Mouse (Mus musculus): ENCODE measurements around the gene Wscd1. TPM values are rescaled to one million over a fixed set of nuclear protein-coding genes. Genes with fewer than 3 reads are reported as not detected.

The Wscd1 gene
- polyA plus RNA-seq, 1 experiment from 2014 or later = 50.5 TPM

DNA sequence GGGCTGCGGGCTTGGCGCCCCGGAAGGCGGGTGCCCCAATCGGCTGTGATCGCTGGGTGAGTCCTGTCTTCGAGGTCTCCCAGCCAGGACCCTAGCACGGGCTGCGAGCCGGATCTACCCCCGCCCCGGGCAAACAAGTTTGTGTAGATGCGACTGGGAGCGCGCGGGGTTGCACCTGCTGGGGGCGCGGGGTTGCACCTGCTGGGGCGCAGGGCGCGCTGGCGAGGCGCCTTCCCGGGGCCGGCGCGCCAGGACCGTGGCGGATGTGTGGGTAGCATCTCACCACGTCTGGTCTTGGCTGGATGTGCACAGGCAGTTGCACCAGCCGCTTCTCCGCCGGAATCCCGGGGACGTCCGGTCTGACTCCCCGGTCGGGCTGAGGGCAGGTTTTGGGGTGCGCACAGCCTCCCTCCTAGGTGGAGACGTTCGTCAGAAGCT is 1.5 kb downstream of the Wscd1 start:
- Histone ChIP-seq H3K4me1 (ENCODE audit: control insufficient read depth, insufficient read depth, low read length) (peaks cover 25% of the 10 kb centered on the region), H3K36me3 (ENCODE audit: control insufficient read depth, insufficient read depth, low read length) (no peaks in the 10 kb centered on the region), H3K27me3 (ENCODE audit: control insufficient read depth, insufficient read depth, low read length) (peaks cover 7% of the 10 kb centered on the region; the same call in 1 of the 2 replicates), H3K27ac (ENCODE audit: low read depth, low read length) (no peak overlapping the region; the same call in 1 of the 2 replicates), H3K4me3 (ENCODE audit: low read depth, low read length) (peak overlapping the region; percentile 63), H3K9ac (ENCODE audit: low read length) (peak overlapping the region; percentile 86), H3K4me2 (ENCODE audit: low read depth) (peak overlapping the region; percentile 61), H3K9me3 (ENCODE audit: control insufficient read depth, low read length) (no peaks in the 10 kb centered on the region)
- DNase-seq (ENCODE audit: low spot score) (no peak), ATAC-seq (ENCODE audit: insufficient read depth, low FRiP score, low TSS enrichment) (peak; percentile 39)
- WGBS = under 1% methylated on average over 41 of the region's 41 CpGs

DNA sequence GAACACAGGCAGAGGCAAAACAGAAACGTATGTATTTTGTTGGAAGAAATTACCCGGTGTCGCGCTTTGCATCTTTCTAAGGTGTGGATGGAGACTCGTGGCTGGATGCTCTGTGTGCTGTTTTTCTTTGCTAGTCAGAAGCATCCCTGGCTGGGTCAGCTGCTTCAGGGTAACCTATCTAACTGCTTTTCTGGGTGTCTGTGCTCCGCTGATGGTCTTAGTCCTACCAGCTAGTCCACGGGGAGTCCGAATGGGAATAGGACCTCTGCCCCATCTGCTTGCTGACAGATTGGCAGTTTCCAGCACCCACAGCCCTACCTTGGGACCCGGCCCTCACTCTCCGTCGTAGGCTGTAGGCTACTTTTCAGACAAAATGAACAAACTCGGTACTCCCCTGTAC is 2.0 kb downstream of the Wscd1 start:
- Histone ChIP-seq H3K36me3 (ENCODE audit: control insufficient read depth, insufficient read depth, low read length) (no peaks in the 10 kb centered on the region), H3K27me3 (ENCODE audit: control insufficient read depth, insufficient read depth, low read length) (peaks cover 7% of the 10 kb centered on the region; the same call in 1 of the 2 replicates), H3K4me1 (ENCODE audit: control insufficient read depth, insufficient read depth, low read length) (peaks cover 25% of the 10 kb centered on the region), H3K27ac (ENCODE audit: low read depth, low read length) (no peak overlapping the region), H3K9me3 (ENCODE audit: control insufficient read depth, low read length) (no peaks in the 10 kb centered on the region), H3K4me2 (ENCODE audit: low read depth) (peak overlapping the region; percentile 61), H3K9ac (ENCODE audit: low read length) (peak overlapping the region; percentile 86), H3K4me3 (ENCODE audit: low read depth, low read length) (peak overlapping the region; percentile 63)
- ATAC-seq (ENCODE audit: insufficient read depth, low FRiP score, low TSS enrichment) = no peak
- DNase-seq (ENCODE audit: low spot score) = no peak
- 30% methylated on average over 12 of the region's 12 CpGs for WGBS

DNA sequence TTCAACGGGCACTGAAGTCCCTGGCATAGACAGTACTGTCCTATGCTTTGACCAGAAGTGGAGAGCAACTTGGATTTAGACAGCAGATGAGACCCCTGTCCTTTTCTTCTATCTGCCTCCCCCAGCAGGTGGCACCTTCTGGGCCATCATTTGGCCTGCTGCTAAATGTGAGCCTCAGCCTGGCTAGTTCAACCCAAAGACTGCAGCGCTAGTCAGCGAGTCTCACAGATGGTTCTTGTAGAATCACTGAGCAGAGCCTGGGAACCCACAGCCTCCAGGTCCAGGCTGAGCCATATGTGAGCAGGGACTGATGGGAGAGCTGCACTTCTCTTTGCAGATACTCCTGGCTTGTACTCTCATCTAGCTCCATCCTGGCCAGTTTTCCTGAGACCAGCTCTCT is 2.9 kb downstream of the Wscd1 start:
- Histone ChIP-seq H3K27me3 (ENCODE audit: control insufficient read depth, insufficient read depth, low read length) (peaks cover 7% of the 10 kb centered on the region; the same call in 1 of the 2 replicates), H3K27ac (ENCODE audit: low read depth, low read length) (no peak overlapping the region), H3K36me3 (ENCODE audit: control insufficient read depth, insufficient read depth, low read length) (no peaks in the 10 kb centered on the region), H3K9ac (ENCODE audit: low read length) (peak overlapping the region; percentile 86), H3K4me1 (ENCODE audit: control insufficient read depth, insufficient read depth, low read length) (peaks cover 29% of the 10 kb centered on the region), H3K4me3 (ENCODE audit: low read depth, low read length) (peak overlapping the region; percentile 63), H3K4me2 (ENCODE audit: low read depth) (peak overlapping the region; percentile 61), H3K9me3 (ENCODE audit: control insufficient read depth, low read length) (no peaks in the 10 kb centered on the region)
- DNase-seq (ENCODE audit: low spot score) (no peak), ATAC-seq (ENCODE audit: insufficient read depth, low FRiP score, low TSS enrichment) (no peak)
- WGBS = 66% methylated on average over 3 of the region's 3 CpGs

DNA sequence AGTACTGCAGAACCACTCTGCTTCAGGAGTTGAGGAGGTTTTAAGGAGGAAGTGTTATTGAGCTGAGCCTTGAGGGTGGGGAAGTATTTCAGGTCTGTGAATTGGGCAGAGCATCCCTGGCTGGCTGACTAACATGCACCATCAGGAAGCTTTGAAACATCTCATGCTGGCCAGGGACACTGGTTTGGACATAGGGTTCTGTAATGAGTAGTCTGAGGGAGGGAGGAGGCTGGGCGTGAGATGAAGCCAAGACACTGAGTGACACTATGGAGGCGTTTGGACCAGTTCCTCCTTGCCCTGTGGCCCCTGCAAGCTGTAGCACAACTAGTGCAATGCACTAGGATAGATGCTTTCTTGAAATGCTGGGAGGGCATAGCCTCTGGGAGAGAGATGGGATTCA is 5.4 kb downstream of the Wscd1 start:
- ATAC-seq (ENCODE audit: insufficient read depth, low FRiP score, low TSS enrichment) = no peak
- H3K4me2 ChIP-seq (ENCODE audit: low read depth) = no peak overlapping the region
- H3K36me3 ChIP-seq (ENCODE audit: control insufficient read depth, insufficient read depth, low read length) = no peaks in the 10 kb centered on the region
- H3K9ac ChIP-seq (ENCODE audit: low read length) = no peak overlapping the region
- H3K4me1 ChIP-seq (ENCODE audit: control insufficient read depth, insufficient read depth, low read length) = peaks cover 45% of the 10 kb centered on the region
- no peaks in the 10 kb centered on the region for H3K9me3 ChIP-seq (ENCODE audit: control insufficient read depth, low read length)
- no peak for DNase-seq (ENCODE audit: low spot score)
- peaks cover 7% of the 10 kb centered on the region; the same call in 1 of the 2 replicates for H3K27me3 ChIP-seq (ENCODE audit: control insufficient read depth, insufficient read depth, low read length)
- no peak overlapping the region for H3K4me3 ChIP-seq (ENCODE audit: low read depth, low read length)
- no peak overlapping the region for H3K27ac ChIP-seq (ENCODE audit: low read depth, low read length)
- 63% methylated on average over 2 of the region's 2 CpGs for WGBS

DNA sequence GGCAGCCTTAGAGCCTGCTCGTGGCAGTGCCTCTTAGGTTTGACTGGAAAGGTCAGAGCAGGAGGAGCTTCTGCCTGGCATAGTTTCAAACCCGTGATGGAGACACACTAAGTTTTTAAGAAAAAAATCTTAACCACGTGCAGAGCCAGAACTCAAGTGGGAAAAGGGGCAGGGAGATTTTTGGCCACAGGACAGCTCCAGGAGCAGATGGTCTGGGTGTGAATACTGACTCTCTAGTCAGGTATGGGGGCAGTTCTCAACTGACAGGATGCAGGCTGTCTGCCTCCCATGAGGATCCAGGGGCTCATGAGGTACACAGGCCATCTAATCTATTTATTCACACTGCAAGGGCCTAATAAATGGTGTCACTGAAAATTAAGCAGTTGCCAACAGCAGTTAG is 6.6 kb downstream of the Wscd1 start:
- ATAC-seq (ENCODE audit: insufficient read depth, low FRiP score, low TSS enrichment) (no peak), DNase-seq (ENCODE audit: low spot score) (no peak)
- 54% methylated on average over 3 of the region's 3 CpGs for WGBS
- peak overlapping the region; percentile 46 for H3K27ac ChIP-seq (ENCODE audit: low read depth, low read length)
- H3K36me3 ChIP-seq (ENCODE audit: control insufficient read depth, insufficient read depth, low read length) = no peaks in the 10 kb centered on the region; the same call in 1 of the 2 replicates
- H3K4me2 ChIP-seq (ENCODE audit: low read depth) = no peak overlapping the region
- no peaks in the 10 kb centered on the region for H3K9me3 ChIP-seq (ENCODE audit: control insufficient read depth, low read length)
- peaks cover under 1% of the 10 kb centered on the region; the same call in 1 of the 2 replicates for H3K27me3 ChIP-seq (ENCODE audit: control insufficient read depth, insufficient read depth, low read length)
- no peak overlapping the region; the same call in 1 of the 2 replicates for H3K9ac ChIP-seq (ENCODE audit: low read length)
- peaks cover 46% of the 10 kb centered on the region for H3K4me1 ChIP-seq (ENCODE audit: control insufficient read depth, insufficient read depth, low read length)
- no peak overlapping the region for H3K4me3 ChIP-seq (ENCODE audit: low read depth, low read length)

DNA sequence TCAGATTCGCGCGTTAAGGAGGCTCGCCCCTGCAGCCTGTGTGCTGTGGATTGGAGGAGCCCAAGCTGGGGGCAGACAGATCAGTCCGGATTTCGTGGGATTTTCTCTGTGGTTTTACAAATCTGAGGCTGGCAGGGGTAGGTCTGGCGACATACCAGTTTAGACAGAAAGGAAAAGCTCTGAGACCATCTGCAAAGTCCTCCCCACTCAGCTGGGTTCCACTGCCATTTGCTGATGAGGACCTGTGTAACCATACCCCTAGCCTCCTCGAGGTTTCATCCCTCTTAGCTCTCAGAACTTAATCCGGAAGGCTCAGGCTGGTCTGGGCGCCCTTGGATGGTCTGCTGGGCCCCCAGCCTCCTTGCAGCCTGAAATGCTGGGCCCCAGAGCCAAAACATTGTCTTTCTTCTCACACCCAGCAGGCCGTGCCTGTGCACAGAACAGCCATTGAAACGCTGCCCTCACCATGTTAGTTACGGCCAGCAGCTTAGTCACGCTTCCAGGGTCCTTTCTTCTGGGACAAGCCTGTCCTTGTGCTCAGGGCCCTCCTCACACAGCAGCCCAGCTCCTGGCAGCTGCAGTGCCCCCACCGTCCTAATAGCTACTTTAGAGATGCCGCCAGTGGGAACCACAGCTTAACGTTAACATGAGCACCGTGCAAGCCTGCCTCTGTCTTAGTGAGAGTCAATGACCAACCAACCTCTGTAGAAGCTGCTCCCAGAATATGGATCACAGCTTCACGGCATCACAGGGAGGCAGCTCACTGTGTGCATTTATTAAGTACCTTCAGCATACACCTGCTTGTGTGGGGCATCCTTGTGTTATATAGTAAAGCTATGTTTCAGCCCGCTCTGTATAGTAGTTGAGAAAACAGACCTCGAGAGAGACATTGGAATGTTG is 8.7 kb downstream of the Wscd1 start:
- 26% methylated on average over 21 of the region's 21 CpGs for WGBS

DNA sequence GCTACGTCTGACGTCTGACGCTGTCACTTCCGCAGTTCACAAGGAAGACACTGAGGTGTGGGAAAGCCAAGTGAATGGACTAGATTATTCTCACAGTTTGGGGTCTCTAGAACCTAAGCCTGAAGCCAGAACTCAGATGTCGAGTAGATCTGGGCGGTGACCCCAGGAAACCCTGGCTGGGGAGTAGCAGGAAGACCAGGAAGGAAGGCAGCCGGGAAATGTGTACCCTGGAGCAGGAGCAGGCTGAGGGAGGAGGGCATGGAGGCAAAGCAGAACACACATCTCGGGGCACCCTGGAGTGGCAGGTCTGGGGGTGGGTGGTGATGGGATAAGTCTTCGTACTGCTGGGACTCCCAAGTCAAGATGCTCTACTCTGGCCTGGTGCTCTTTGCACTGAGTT is 11.3 kb downstream of the Wscd1 start:
- Histone ChIP-seq H3K9ac (ENCODE audit: low read length) (no peak overlapping the region), H3K27ac (ENCODE audit: low read depth, low read length) (no peak overlapping the region), H3K4me2 (ENCODE audit: low read depth) (no peak overlapping the region), H3K9me3 (ENCODE audit: control insufficient read depth, low read length) (no peaks in the 10 kb centered on the region), H3K4me1 (ENCODE audit: control insufficient read depth, insufficient read depth, low read length) (peaks cover 39% of the 10 kb centered on the region), H3K36me3 (ENCODE audit: control insufficient read depth, insufficient read depth, low read length) (no peaks in the 10 kb centered on the region; the same call in 1 of the 2 replicates), H3K27me3 (ENCODE audit: control insufficient read depth, insufficient read depth, low read length) (no peaks in the 10 kb centered on the region), H3K4me3 (ENCODE audit: low read depth, low read length) (no peak overlapping the region)
- DNase-seq (ENCODE audit: low spot score) = no peak
- WGBS = 85% methylated on average over 9 of the region's 9 CpGs
- no peak for ATAC-seq (ENCODE audit: insufficient read depth, low FRiP score, low TSS enrichment)

More for the DNA sequence above, 8.7 kb downstream of the Wscd1 start:
- Histone ChIP-seq H3K27me3 (ENCODE audit: control insufficient read depth, insufficient read depth, low read length) (no peaks in the 10 kb centered on the region), H3K36me3 (ENCODE audit: control insufficient read depth, insufficient read depth, low read length) (no peaks in the 10 kb centered on the region; the same call in 1 of the 2 replicates), H3K4me2 (ENCODE audit: low read depth) (peak overlapping the region; percentile 12; the same call in 1 of the 2 replicates), H3K4me1 (ENCODE audit: control insufficient read depth, insufficient read depth, low read length) (peaks cover 45% of the 10 kb centered on the region), H3K9me3 (ENCODE audit: control insufficient read depth, low read length) (no peaks in the 10 kb centered on the region), H3K4me3 (ENCODE audit: low read depth, low read length) (no peak overlapping the region), H3K9ac (ENCODE audit: low read length) (peak overlapping the region; percentile 37), H3K27ac (ENCODE audit: low read depth, low read length) (peak overlapping the region; percentile 97)
- ATAC-seq (ENCODE audit: insufficient read depth, low FRiP score, low TSS enrichment) = peak; percentile 94
- DNase-seq (ENCODE audit: low spot score) = peak; percentile 87

DNA sequence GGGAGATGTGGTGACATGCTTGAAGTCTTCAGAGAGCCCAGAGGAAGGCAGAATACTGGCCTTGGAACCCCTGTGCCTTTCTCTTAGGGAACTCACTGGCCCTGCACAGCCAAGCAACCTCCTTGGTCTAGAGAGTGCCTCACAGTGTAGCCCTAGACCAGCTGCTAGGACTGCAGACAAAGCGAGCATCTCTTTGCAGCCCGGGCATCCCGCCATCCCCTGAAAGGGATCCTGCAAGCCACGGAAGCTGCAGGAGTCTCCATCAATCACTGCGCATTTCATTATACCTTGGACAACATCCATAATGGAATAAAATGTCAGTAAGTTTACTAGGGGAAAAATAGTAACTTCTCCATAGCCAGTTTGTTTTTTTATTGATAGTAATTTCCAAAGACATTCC is 13.4 kb downstream of the Wscd1 start:
- Histone ChIP-seq H3K4me2 (ENCODE audit: low read depth) (no peak overlapping the region), H3K9me3 (ENCODE audit: control insufficient read depth, low read length) (no peaks in the 10 kb centered on the region), H3K36me3 (ENCODE audit: control insufficient read depth, insufficient read depth, low read length) (no peaks in the 10 kb centered on the region; the same call in 1 of the 2 replicates), H3K9ac (ENCODE audit: low read length) (no peak overlapping the region), H3K4me1 (ENCODE audit: control insufficient read depth, insufficient read depth, low read length) (peaks cover 28% of the 10 kb centered on the region), H3K27me3 (ENCODE audit: control insufficient read depth, insufficient read depth, low read length) (no peaks in the 10 kb centered on the region), H3K4me3 (ENCODE audit: low read depth, low read length) (no peak overlapping the region), H3K27ac (ENCODE audit: low read depth, low read length) (peak overlapping the region; percentile 78)
- WGBS = 25% methylated on average over 5 of the region's 5 CpGs
- peak; percentile 71 for DNase-seq (ENCODE audit: low spot score)
- ATAC-seq (ENCODE audit: insufficient read depth, low FRiP score, low TSS enrichment) = peak; percentile 54; the same call in 1 of the 2 replicates

Measured in neural tube, embryonic 11.5 days (tissue).